Mouse (Mus musculus): ENCODE data around the gene Capn9. TPM values are rescaled to one million over a fixed set of nuclear protein-coding genes. Genes with fewer than 3 reads are reported as not detected.

Capn9 gene
- polyA plus RNA-seq, 1 experiment from 2014 or later, result 0.08 TPM

- Histone ChIP-seq H3K4me2 (no peak overlapping the region), H3K27me3 (no peaks in the 10 kb centered on the region), H3K4me3 (no peak overlapping the region), H3K36me3 (no peaks in the 10 kb centered on the region), H3K4me1 (peaks cover 24% of the 10 kb centered on the region), H3K9me3 (no peaks in the 10 kb centered on the region), H3K9ac (no peak overlapping the region), H3K27ac (no peak overlapping the region)
- 61% methylated on average over 15 of the region's 15 CpGs for WGBS
- ATAC-seq (ENCODE audit: insufficient number of reproducible peaks, insufficient read depth, low FRiP score, low TSS enrichment, low read depth), result no peak
Measured at GRCm38 (mm10) chr8:124573552-124574340, 2.2 kb upstream of the Capn9 start.

GRCm38 (mm10) chr8:124576751-124577150 lies 840 bp downstream of the Capn9 start:
- ATAC-seq (ENCODE audit: insufficient number of reproducible peaks, insufficient read depth, low FRiP score, low TSS enrichment, low read depth), result no peak
- Histone ChIP-seq H3K4me3 (no peak overlapping the region), H3K27me3 (no peaks in the 10 kb centered on the region), H3K9me3 (no peaks in the 10 kb centered on the region), H3K36me3 (no peaks in the 10 kb centered on the region), H3K4me1 (peaks cover 15% of the 10 kb centered on the region), H3K27ac (no peak overlapping the region), H3K4me2 (no peak overlapping the region), H3K9ac (no peak overlapping the region)
- WGBS, result 67% methylated on average over 1 of the region's 1 CpGs

DNA sequence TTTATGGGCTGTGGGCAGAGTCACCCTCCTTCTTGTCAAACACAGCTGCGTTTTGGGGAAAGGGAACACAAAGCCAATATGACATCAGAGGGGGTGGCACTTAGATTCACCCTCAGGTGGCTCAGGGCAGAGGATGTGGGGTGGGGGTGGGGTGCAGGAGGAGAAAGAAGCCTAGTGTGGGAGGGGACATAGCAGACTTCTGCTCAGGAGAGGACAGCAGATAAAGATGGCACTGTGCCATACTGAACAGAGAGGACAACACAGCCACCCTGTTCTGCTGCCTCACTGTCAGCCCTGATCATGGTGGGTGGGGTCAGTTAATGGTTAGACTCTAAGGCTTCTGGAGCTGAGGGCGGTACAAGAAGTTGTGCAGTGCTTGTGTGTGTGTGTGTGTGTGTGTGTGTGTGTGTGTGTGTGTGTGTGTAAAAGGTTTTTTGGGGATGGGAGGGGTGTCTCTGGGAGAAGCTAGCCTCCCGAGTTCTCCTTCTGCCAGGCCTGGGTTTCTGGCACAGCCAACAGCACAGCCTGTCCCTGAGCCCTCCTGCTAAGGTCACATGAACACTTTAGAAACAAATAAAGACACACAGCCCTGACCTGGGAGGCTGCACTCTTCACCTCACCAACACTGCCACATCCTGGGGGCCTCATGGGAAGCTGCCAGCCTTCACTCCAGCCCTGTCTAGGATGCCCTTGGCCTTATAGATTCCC lies 10.0 kb downstream of the Capn9 start:
- H3K27ac ChIP-seq, result no peak overlapping the region
- H3K4me2 ChIP-seq, result no peak overlapping the region
- peaks cover 7% of the 10 kb centered on the region; the same call in 1 of the 2 replicates for H3K4me1 ChIP-seq
- H3K4me3 ChIP-seq, result no peak overlapping the region
- H3K36me3 ChIP-seq, result no peaks in the 10 kb centered on the region
- WGBS, result 51% methylated on average over 3 of the region's 3 CpGs
- ATAC-seq (ENCODE audit: insufficient number of reproducible peaks, insufficient read depth, low FRiP score, low TSS enrichment, low read depth), result no peak
- no peaks in the 10 kb centered on the region for H3K27me3 ChIP-seq
- 0 out of 2 replicates have a peak overlapping the region, but pooled peaks have one; percentile 3 for H3K9ac ChIP-seq
- H3K9me3 ChIP-seq, result no peaks in the 10 kb centered on the region

DNA sequence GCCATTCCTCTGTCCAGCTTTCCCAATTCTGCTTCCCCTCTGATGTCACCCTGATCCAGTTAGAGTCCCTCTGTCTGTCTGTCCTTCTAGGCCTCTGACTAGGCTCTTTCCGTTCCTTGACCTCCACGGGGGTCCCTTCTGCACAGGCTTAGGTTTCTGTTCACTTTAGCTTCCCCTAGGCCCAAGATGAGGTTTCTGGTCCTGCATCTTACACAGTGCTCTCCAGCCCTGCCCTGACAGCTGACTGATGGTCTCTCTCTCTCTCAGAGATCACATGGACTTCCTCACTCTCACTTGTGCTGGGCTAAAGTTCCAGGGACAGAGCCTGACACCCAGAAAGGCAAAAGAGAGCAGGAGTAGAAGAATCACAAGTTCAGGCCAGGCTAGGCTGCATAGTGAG lies 10.6 kb downstream of the Capn9 start:
- Histone ChIP-seq H3K9me3 (no peaks in the 10 kb centered on the region), H3K4me1 (peaks cover 7% of the 10 kb centered on the region; the same call in 1 of the 2 replicates), H3K27me3 (no peaks in the 10 kb centered on the region), H3K4me2 (no peak overlapping the region), H3K27ac (no peak overlapping the region), H3K36me3 (no peaks in the 10 kb centered on the region), H3K9ac (no peak overlapping the region), H3K4me3 (no peak overlapping the region)
- no peak for ATAC-seq (ENCODE audit: insufficient number of reproducible peaks, insufficient read depth, low FRiP score, low TSS enrichment, low read depth)
- 75% methylated on average over 2 of the region's 2 CpGs for WGBS

DNA sequence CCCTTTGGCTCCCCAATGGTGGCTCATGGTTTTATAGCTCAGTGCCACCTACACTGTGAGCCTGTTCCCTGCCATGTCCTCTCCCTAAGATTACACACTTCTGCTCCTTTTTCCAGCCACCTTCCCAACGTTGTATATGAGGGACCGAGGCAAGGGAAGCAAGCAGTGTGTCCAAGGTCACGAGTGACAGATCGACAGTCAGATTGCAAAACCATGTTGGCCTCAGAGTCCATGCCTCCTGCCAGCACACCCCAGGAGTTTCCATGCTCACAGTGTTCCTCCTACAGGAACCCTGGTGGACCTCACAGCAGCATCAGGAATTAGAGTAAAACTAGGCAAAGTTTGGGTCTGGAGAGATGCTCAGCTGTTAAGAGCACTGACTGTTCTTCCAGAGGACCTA lies 13.5 kb downstream of the Capn9 start:
- no peaks in the 10 kb centered on the region for H3K27me3 ChIP-seq

DNA sequence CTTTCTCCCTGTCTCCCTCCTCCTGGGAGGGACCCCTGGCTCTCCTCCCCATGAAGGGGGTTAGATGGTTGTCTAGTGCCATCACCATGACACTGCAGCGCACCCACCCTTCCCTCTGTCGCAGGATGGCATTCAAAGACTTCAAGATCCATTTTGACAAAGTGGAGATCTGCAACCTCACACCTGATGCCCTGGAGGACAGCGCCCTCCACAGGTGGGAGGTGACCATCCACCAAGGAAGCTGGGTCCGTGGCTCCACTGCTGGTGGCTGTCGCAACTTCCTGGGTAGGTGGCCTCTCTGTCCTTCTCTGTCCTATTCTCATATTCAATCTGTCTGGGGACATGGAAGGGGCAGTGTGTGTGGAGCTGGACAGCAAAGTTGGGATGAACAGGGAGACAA lies 28.2 kb downstream of the Capn9 start:
- H3K4me3 ChIP-seq, result no peak overlapping the region
- H3K9ac ChIP-seq, result no peak overlapping the region
- no peak overlapping the region for H3K4me2 ChIP-seq
- no peaks in the 10 kb centered on the region for H3K4me1 ChIP-seq
- H3K36me3 ChIP-seq, result no peaks in the 10 kb centered on the region
- WGBS, result 70% methylated on average over 5 of the region's 5 CpGs
- ATAC-seq (ENCODE audit: insufficient number of reproducible peaks, insufficient read depth, low FRiP score, low TSS enrichment, low read depth), result no peak
- H3K27me3 ChIP-seq, result 0 out of 2 replicates have a peak, but pooled peaks cover 3% of the 10 kb centered on the region
- no peak overlapping the region for H3K27ac ChIP-seq
- H3K9me3 ChIP-seq, result no peaks in the 10 kb centered on the region

More for the DNA sequence above, 13.5 kb downstream of the Capn9 start:
- Histone ChIP-seq H3K4me2 (no peak overlapping the region), H3K9me3 (no peaks in the 10 kb centered on the region), H3K27ac (no peak overlapping the region), H3K4me1 (peaks cover 7% of the 10 kb centered on the region; the same call in 1 of the 2 replicates), H3K9ac (no peak overlapping the region), H3K4me3 (no peak overlapping the region), H3K36me3 (no peaks in the 10 kb centered on the region)
- ATAC-seq (ENCODE audit: insufficient number of reproducible peaks, insufficient read depth, low FRiP score, low TSS enrichment, low read depth), result no peak
- 80% methylated on average over 4 of the region's 4 CpGs for WGBS

GRCm38 (mm10) chr8:124608239-124608971 lies 32.5 kb downstream of the Capn9 start:
- H3K9me3 ChIP-seq, result no peaks in the 10 kb centered on the region
- 76% methylated on average over 13 of the region's 13 CpGs for WGBS
- H3K4me1 ChIP-seq, result no peaks in the 10 kb centered on the region

DNA sequence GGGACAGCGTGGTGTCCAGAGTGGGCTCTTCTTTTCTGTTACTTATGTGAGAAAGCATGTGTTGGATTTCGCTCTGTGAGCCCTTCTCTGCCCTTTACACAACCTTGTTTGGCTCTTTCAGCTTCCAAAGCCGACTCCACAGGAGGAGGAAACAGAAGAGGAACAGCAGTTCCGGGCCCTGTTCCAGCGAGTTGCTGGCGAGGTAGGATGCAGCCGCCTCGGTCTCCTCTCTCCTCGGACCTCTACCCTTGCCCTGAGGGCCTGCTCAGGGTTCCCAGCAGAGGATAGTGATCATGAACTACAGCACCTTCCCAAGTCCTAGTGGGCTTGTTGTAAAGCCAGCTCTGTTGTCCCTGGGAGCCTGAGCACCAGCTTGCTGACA lies 33.1 kb downstream of the Capn9 start:
- Histone ChIP-seq H3K27me3 (0 out of 2 replicates have a peak, but pooled peaks cover 3% of the 10 kb centered on the region), H3K27ac (no peak overlapping the region), H3K36me3 (no peaks in the 10 kb centered on the region), H3K9me3 (no peaks in the 10 kb centered on the region), H3K4me3 (no peak overlapping the region), H3K9ac (no peak overlapping the region), H3K4me2 (no peak overlapping the region), H3K4me1 (no peaks in the 10 kb centered on the region)
- whole genome bisulfite sequencing, result 71% methylated on average over 9 of the region's 9 CpGs
- no peak for ATAC-seq (ENCODE audit: insufficient number of reproducible peaks, insufficient read depth, low FRiP score, low TSS enrichment, low read depth)

More at GRCm38 (mm10) chr8:124608239-124608971, 32.5 kb downstream of the Capn9 start:
- H3K4me2 ChIP-seq, result no peak overlapping the region
- H3K36me3 ChIP-seq, result no peaks in the 10 kb centered on the region
- H3K27ac ChIP-seq, result no peak overlapping the region
- 0 out of 2 replicates have a peak, but pooled peaks cover 3% of the 10 kb centered on the region for H3K27me3 ChIP-seq
- no peak overlapping the region for H3K9ac ChIP-seq
- H3K4me3 ChIP-seq, result no peak overlapping the region
- no peak for ATAC-seq (ENCODE audit: insufficient number of reproducible peaks, insufficient read depth, low FRiP score, low TSS enrichment, low read depth)

- 78% methylated on average over 5 of the region's 6 CpGs for WGBS
Measured at GRCm38 (mm10) chr8:124614325-124614724, 38.4 kb downstream of the Capn9 start.

DNA sequence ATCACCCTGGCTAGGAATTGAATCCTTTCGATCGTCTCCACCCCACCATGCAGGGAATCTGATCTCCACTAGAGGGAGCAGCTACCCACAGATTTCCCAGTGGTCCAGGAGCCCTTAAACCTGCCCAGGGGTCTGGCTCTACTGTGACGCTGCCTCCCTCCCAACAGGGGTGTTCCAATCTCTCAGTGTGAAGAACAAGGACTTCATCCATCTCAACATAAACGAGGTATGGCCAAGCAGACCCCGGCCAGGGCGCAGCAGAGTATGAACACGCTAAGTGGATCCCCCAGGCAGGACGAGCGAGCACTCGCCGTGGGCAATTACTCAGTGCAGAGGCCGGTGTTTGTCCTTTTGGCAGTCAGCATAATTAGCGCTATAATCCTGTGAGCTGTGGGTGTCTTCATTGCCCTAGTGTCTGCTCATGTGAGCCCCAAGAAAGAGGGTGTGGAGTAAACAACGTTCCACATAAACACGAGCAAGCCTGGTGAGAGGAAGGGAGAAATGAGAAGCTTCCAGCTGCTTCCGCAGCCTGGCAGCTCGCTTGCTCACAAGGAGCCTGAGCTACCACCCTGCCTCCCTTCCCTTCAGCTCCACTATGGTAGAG lies 41.5 kb downstream of the Capn9 start:
- H3K4me2 ChIP-seq, result peak overlapping the region; percentile 78
- H3K9me3 ChIP-seq, result no peaks in the 10 kb centered on the region
- peaks cover 12% of the 10 kb centered on the region for H3K27me3 ChIP-seq
- H3K4me3 ChIP-seq, result peak overlapping the region; percentile 43
- H3K4me1 ChIP-seq, result 0 out of 2 replicates have a peak, but pooled peaks cover 7% of the 10 kb centered on the region
- no peak overlapping the region for H3K27ac ChIP-seq
- H3K9ac ChIP-seq, result peak overlapping the region; percentile 61
- no peaks in the 10 kb centered on the region for H3K36me3 ChIP-seq
- WGBS, result 9% methylated on average over 17 of the region's 17 CpGs
- ATAC-seq (ENCODE audit: insufficient number of reproducible peaks, insufficient read depth, low FRiP score, low TSS enrichment, low read depth), result peak; percentile 50; the same call in 1 of the 2 replicates

More at GRCm38 (mm10) chr8:124614325-124614724, 38.4 kb downstream of the Capn9 start:
- no peaks in the 10 kb centered on the region for H3K9me3 ChIP-seq
- no peaks in the 10 kb centered on the region for H3K36me3 ChIP-seq
- H3K4me1 ChIP-seq, result 0 out of 2 replicates have a peak, but pooled peaks cover 7% of the 10 kb centered on the region
- ATAC-seq (ENCODE audit: insufficient number of reproducible peaks, insufficient read depth, low FRiP score, low TSS enrichment, low read depth), result no peak
- no peak overlapping the region for H3K27ac ChIP-seq
- H3K4me2 ChIP-seq, result no peak overlapping the region
- no peak overlapping the region for H3K4me3 ChIP-seq
- H3K27me3 ChIP-seq, result peaks cover 12% of the 10 kb centered on the region
- H3K9ac ChIP-seq, result no peak overlapping the region

GRCm38 (mm10) chr8:124618252-124618651 lies 42.3 kb downstream of the Capn9 start:
- Histone ChIP-seq H3K4me3 (no peak overlapping the region), H3K4me1 (0 out of 2 replicates have a peak, but pooled peaks cover 7% of the 10 kb centered on the region), H3K9ac (no peak overlapping the region), H3K4me2 (no peak overlapping the region), H3K36me3 (no peaks in the 10 kb centered on the region), H3K27me3 (peaks cover 12% of the 10 kb centered on the region), H3K9me3 (no peaks in the 10 kb centered on the region), H3K27ac (no peak overlapping the region)
- WGBS, result 58% methylated on average over 9 of the region's 9 CpGs
- ATAC-seq (ENCODE audit: insufficient number of reproducible peaks, insufficient read depth, low FRiP score, low TSS enrichment, low read depth), result no peak

Data from embryonic facial prominence, embryonic 13.5 days (tissue).